Mouse (Mus musculus) ES-E14 (cell line): ENCODE data around the gene Sall2.

Source experiments
- CHD2 ChIP-seq: IDR thresholded peaks from 2 replicates; pipeline ENCODE4 v1.6.1; 2014; ENCODE audit warnings: mild to moderate bottlenecking, low read depth, low read length, inconsistent platforms
- HCFC1 ChIP-seq: IDR thresholded peaks from 2 replicates; pipeline ENCODE4 v1.6.1; 2012; ENCODE audit warnings: low read length, inconsistent platforms, borderline replicate concordance; ENCODE audit not compliant: insufficient read depth
- ZC3H11A ChIP-seq: IDR thresholded peaks from 2 replicates; pipeline ENCODE4 v1.6.1; 2012; ENCODE audit warnings: low read depth, mild to moderate bottlenecking, inconsistent platforms, low read length, borderline replicate concordance
- ZNF384 ChIP-seq: IDR thresholded peaks from 2 replicates; pipeline ENCODE4 v1.6.1; 2012; ENCODE audit warnings: low read depth, low read length, inconsistent platforms

- TF ChIP-seq CHD2 (no peak), HCFC1 (no peak), ZNF384 (no peak), ZC3H11A (no peak)
These were observed 44.4 kb downstream of the Sall2 start for GRCm38 (mm10) chr14:52284191-52284590.
